Mouse (Mus musculus): ENCODE data around the gene Gpr15. TPM values are rescaled to one million over a fixed set of nuclear protein-coding genes. Genes with fewer than 3 reads are reported as not detected.

Gpr15 gene
- polyA plus RNA-seq, 1 experiment from 2014 or later: not detected

- H3K4me1 ChIP-seq: peaks cover 3% of the 10 kb centered on the region; the same call in 1 of the 2 replicates
- H3K27ac ChIP-seq: no peak overlapping the region
- no peak overlapping the region for H3K4me3 ChIP-seq
- no peak for DNase-seq (ENCODE audit: low spot score)
- H3K27me3 ChIP-seq (ENCODE audit: insufficient read depth, poor library complexity, severe bottlenecking): no peaks in the 10 kb centered on the region
- no peaks in the 10 kb centered on the region for H3K9me3 ChIP-seq
- H3K36me3 ChIP-seq: no peaks in the 10 kb centered on the region
- 81% methylated on average over 3 of the region's 3 CpGs for WGBS
These were observed 22.1 kb downstream of the Gpr15 start for GRCm38 (mm10) chr16:58696796-58697195.

GRCm38 (mm10) chr16:58694091-58694490, 24.8 kb downstream of the Gpr15 start:
- H3K27me3 ChIP-seq (ENCODE audit: insufficient read depth, poor library complexity, severe bottlenecking): no peaks in the 10 kb centered on the region
- no peaks in the 10 kb centered on the region for H3K4me1 ChIP-seq
- no peak for DNase-seq (ENCODE audit: low spot score)
- H3K36me3 ChIP-seq: no peaks in the 10 kb centered on the region
- no peak overlapping the region for H3K4me3 ChIP-seq
- H3K27ac ChIP-seq: no peak overlapping the region
- WGBS: 88% methylated on average over 5 of the region's 5 CpGs
- no peaks in the 10 kb centered on the region for H3K9me3 ChIP-seq

- Histone ChIP-seq H3K4me3 (no peak overlapping the region), H3K9me3 (no peaks in the 10 kb centered on the region), H3K36me3 (no peaks in the 10 kb centered on the region), H3K27ac (no peak overlapping the region), H3K4me1 (peaks cover 3% of the 10 kb centered on the region; the same call in 1 of the 2 replicates), H3K27me3 (ENCODE audit: insufficient read depth, poor library complexity, severe bottlenecking) (no peaks in the 10 kb centered on the region)
- 80% methylated on average over 5 of the region's 5 CpGs for WGBS
- DNase-seq (ENCODE audit: low spot score): no peak
These were observed 28.5 kb downstream of the Gpr15 start for GRCm38 (mm10) chr16:58690322-58690732.

- Histone ChIP-seq H3K27me3 (ENCODE audit: insufficient read depth, poor library complexity, severe bottlenecking) (no peaks in the 10 kb centered on the region), H3K4me1 (peaks cover 3% of the 10 kb centered on the region; the same call in 1 of the 2 replicates), H3K4me3 (no peak overlapping the region), H3K27ac (no peak overlapping the region), H3K36me3 (no peaks in the 10 kb centered on the region), H3K9me3 (no peaks in the 10 kb centered on the region)
- WGBS: 79% methylated on average over 5 of the region's 5 CpGs
- no peak for DNase-seq (ENCODE audit: low spot score)
These were observed 29.2 kb downstream of the Gpr15 start for GRCm38 (mm10) chr16:58689555-58690169.

- Histone ChIP-seq H3K9me3 (no peaks in the 10 kb centered on the region), H3K4me3 (no peak overlapping the region), H3K4me1 (peaks cover 3% of the 10 kb centered on the region; the same call in 1 of the 2 replicates), H3K27me3 (ENCODE audit: insufficient read depth, poor library complexity, severe bottlenecking) (no peaks in the 10 kb centered on the region), H3K36me3 (no peaks in the 10 kb centered on the region), H3K27ac (no peak overlapping the region)
- 90% methylated on average over 1 of the region's 1 CpGs for WGBS
- no peak for DNase-seq (ENCODE audit: low spot score)
These were observed 30.3 kb downstream of the Gpr15 start for GRCm38 (mm10) chr16:58688534-58688933.

GRCm38 (mm10) chr16:58685548-58686537, 33.0 kb downstream of the Gpr15 start:
- no peak overlapping the region for H3K27ac ChIP-seq
- H3K9me3 ChIP-seq: no peaks in the 10 kb centered on the region
- 61% methylated on average over 20 of the region's 20 CpGs for WGBS
- H3K4me3 ChIP-seq: no peak overlapping the region
- peaks cover 7% of the 10 kb centered on the region for H3K36me3 ChIP-seq
- no peaks in the 10 kb centered on the region for H3K27me3 ChIP-seq (ENCODE audit: insufficient read depth, poor library complexity, severe bottlenecking)
- peaks cover 3% of the 10 kb centered on the region; the same call in 1 of the 2 replicates for H3K4me1 ChIP-seq
- no peak for DNase-seq (ENCODE audit: low spot score)

- DNase-seq (ENCODE audit: low spot score): no peak
- Histone ChIP-seq H3K36me3 (peaks cover 13% of the 10 kb centered on the region), H3K4me1 (peaks cover 3% of the 10 kb centered on the region; the same call in 1 of the 2 replicates), H3K4me3 (no peak overlapping the region), H3K27ac (no peak overlapping the region), H3K9me3 (no peaks in the 10 kb centered on the region), H3K27me3 (ENCODE audit: insufficient read depth, poor library complexity, severe bottlenecking) (no peaks in the 10 kb centered on the region)
These were observed 34.3 kb downstream of the Gpr15 start for GRCm38 (mm10) chr16:58684537-58684936.

GRCm38 (mm10) chr16:58683911-58684310, 35.0 kb downstream of the Gpr15 start:
- Histone ChIP-seq H3K36me3 (peaks cover 13% of the 10 kb centered on the region), H3K4me1 (peaks cover 3% of the 10 kb centered on the region; the same call in 1 of the 2 replicates), H3K9me3 (no peaks in the 10 kb centered on the region), H3K4me3 (no peak overlapping the region), H3K27ac (no peak overlapping the region), H3K27me3 (ENCODE audit: insufficient read depth, poor library complexity, severe bottlenecking) (no peaks in the 10 kb centered on the region)
- 86% methylated on average over 4 of the region's 4 CpGs for WGBS
- no peak for DNase-seq (ENCODE audit: low spot score)

GRCm38 (mm10) chr16:58682870-58683269, 36.0 kb downstream of the Gpr15 start:
- Histone ChIP-seq H3K4me1 (peaks cover 3% of the 10 kb centered on the region; the same call in 1 of the 2 replicates), H3K9me3 (no peaks in the 10 kb centered on the region), H3K36me3 (peaks cover 20% of the 10 kb centered on the region), H3K27ac (no peak overlapping the region), H3K27me3 (ENCODE audit: insufficient read depth, poor library complexity, severe bottlenecking) (no peaks in the 10 kb centered on the region), H3K4me3 (no peak overlapping the region)
- WGBS: 77% methylated on average over 7 of the region's 7 CpGs
- DNase-seq (ENCODE audit: low spot score): no peak

- DNase-seq (ENCODE audit: low spot score): no peak
- WGBS: 91% methylated on average over 6 of the region's 6 CpGs
- Histone ChIP-seq H3K27me3 (ENCODE audit: insufficient read depth, poor library complexity, severe bottlenecking) (no peaks in the 10 kb centered on the region), H3K36me3 (peaks cover 27% of the 10 kb centered on the region), H3K4me1 (peaks cover 3% of the 10 kb centered on the region; the same call in 1 of the 2 replicates), H3K4me3 (no peak overlapping the region), H3K27ac (no peak overlapping the region), H3K9me3 (no peaks in the 10 kb centered on the region)
These were observed 36.8 kb downstream of the Gpr15 start for GRCm38 (mm10) chr16:58682046-58682445.

GRCm38 (mm10) chr16:58678660-58679059, 40.2 kb downstream of the Gpr15 start:
- Histone ChIP-seq H3K4me1 (peaks cover 8% of the 10 kb centered on the region; the same call in 1 of the 2 replicates), H3K27me3 (ENCODE audit: insufficient read depth, poor library complexity, severe bottlenecking) (no peaks in the 10 kb centered on the region), H3K36me3 (peaks cover 49% of the 10 kb centered on the region), H3K4me3 (no peak overlapping the region), H3K27ac (no peak overlapping the region), H3K9me3 (no peaks in the 10 kb centered on the region)
- WGBS: 54% methylated on average over 7 of the region's 7 CpGs
- DNase-seq (ENCODE audit: low spot score): peak; percentile 83

- H3K4me3 ChIP-seq: no peak overlapping the region
- DNase-seq (ENCODE audit: low spot score): peak; percentile 68
- WGBS: 84% methylated on average over 5 of the region's 5 CpGs
- no peaks in the 10 kb centered on the region for H3K27me3 ChIP-seq (ENCODE audit: insufficient read depth, poor library complexity, severe bottlenecking)
- no peak overlapping the region for H3K27ac ChIP-seq
- no peaks in the 10 kb centered on the region for H3K9me3 ChIP-seq
- peaks cover 8% of the 10 kb centered on the region; the same call in 1 of the 2 replicates for H3K4me1 ChIP-seq
- H3K36me3 ChIP-seq: peaks cover 57% of the 10 kb centered on the region
These were observed 41.4 kb downstream of the Gpr15 start for GRCm38 (mm10) chr16:58677491-58677890.

GRCm38 (mm10) chr16:58676633-58677032, 42.2 kb downstream of the Gpr15 start:
- peak; percentile 75 for DNase-seq (ENCODE audit: low spot score)
- Histone ChIP-seq H3K4me3 (no peak overlapping the region), H3K27ac (no peak overlapping the region), H3K4me1 (peaks cover 8% of the 10 kb centered on the region; the same call in 1 of the 2 replicates), H3K27me3 (ENCODE audit: insufficient read depth, poor library complexity, severe bottlenecking) (no peaks in the 10 kb centered on the region), H3K36me3 (peaks cover 60% of the 10 kb centered on the region), H3K9me3 (no peaks in the 10 kb centered on the region)
- 33% methylated on average over 3 of the region's 3 CpGs for WGBS

Measured in heart, embryonic 10.5 days (tissue).